Mouse (Mus musculus) lung, embryonic 14.5 days (tissue): ENCODE data around the gene Clec2g. TPM values are rescaled to one million over a fixed set of nuclear protein-coding genes. Genes with fewer than 3 reads are reported as not detected.
A peak's percentile ranks its signal among the peaks of the same experiment; 100 is the strongest.
"Not testable (repeated sequence)": the region's sequence is repeated elsewhere in the genome, so short reads cannot be mapped to it uniquely, and the experiment has no call there.

ENCODE experiments used
- ATAC-seq: fragments of 200-750 bp; cut with Nextera tagmentation; 2 replicates; pipeline ENCODE4 v1.8.0; 2017; ENCODE audit warnings: mild to moderate bottlenecking, moderate TSS enrichment, moderate library complexity; ENCODE audit not compliant: insufficient read depth
- DNase-seq: peaks from one replicate; pipeline ENCODE4 v3.0.0-alpha.2; 2015
- H3K27ac ChIP-seq: fragments of 300-500 bp; sonication (generic); 2 replicates; pipeline ENCODE4 v1.5.1; 2014; ENCODE audit warnings: low read depth, mild to moderate bottlenecking, moderate library complexity
- H3K27me3 ChIP-seq: fragments of 300-500 bp; sonication (generic); 2 replicates; pipeline ENCODE4 v1.6.1; 2014; ENCODE audit warnings: low read length, control low read depth; ENCODE audit not compliant: insufficient read depth
- H3K36me3 ChIP-seq: fragments of 300-500 bp; sonication (generic); 2 replicates; pipeline ENCODE4 v1.6.1; 2014; ENCODE audit warnings: control low read depth; ENCODE audit not compliant: insufficient read depth
- H3K4me1 ChIP-seq: fragments of 300-500 bp; sonication (generic); 2 replicates; pipeline ENCODE4 v1.6.1; 2014; ENCODE audit warnings: antibody characterized with exemption, control low read depth; ENCODE audit not compliant: insufficient read depth
- H3K4me2 ChIP-seq: fragments of 300-500 bp; sonication (generic); 2 replicates; pipeline ENCODE4 v1.6.1; 2014; ENCODE audit warnings: mild to moderate bottlenecking
- H3K4me3 ChIP-seq: fragments of 300-500 bp; sonication (generic); 2 replicates; pipeline ENCODE4 v1.5.1; 2014; ENCODE audit warnings: low read depth, low read length
- H3K9ac ChIP-seq: fragments of 300-500 bp; sonication (generic); 2 replicates; pipeline ENCODE4 v1.6.1; 2014
- H3K9me3 ChIP-seq: fragments of 300-500 bp; sonication (generic); 2 replicates; pipeline ENCODE4 v1.6.1; 2016; ENCODE audit warnings: low read depth, low read length, control low read depth
- CTCF ChIP-seq: IDR thresholded peaks from 2 replicates; pipeline ENCODE4 v1.5.1; 2016; ENCODE audit warnings: antibody characterized with exemption, low read depth
- WGBS: fragments of 180-500 bp; shearing (Covaris S2); extraction: QIAGEN DNeasy Blood & Tissue Kit; methylation state at CpG from one replicate; pipeline ENCODE4 v1.1.7; 2014; 5-methylcytosine and 5-hydroxymethylcytosine counted together
- polyA plus RNA-seq: library from polyadenylated mRNA; unstranded; fragments of >200 nt; fragmentation: Nextera tagmentation; extraction: Ambion mirVana; gene quantifications from 2 replicates; pipeline ENCODE4 v1.2.1, GENCODE M21; 2014

The Clec2g gene
- polyA plus RNA-seq, 1 experiment from 2014 or later, result not detected

DNA sequence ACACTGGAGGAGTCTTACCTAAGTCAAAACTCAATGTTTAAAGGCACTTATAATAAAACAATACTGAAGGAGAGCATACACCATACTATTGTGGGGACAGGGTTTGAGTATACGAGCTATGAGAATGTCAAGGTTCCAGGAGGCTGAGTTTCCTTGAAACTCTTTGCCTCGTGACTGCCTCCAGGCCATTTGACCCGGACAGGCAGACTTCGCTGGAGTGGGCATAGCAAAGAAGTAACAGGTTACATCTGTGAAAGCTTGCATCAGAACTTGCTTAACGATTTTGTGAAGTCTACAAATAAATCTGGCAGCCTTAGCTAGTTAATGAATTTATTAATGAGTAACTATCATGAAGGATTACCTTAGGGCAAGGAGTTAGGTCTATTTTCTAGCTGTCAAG, 60.6 kb downstream of the Clec2g start:
- WGBS, result 72% methylated on average over 5 of the region's 5 CpGs
- Histone ChIP-seq H3K4me1 (no peaks in the 10 kb centered on the region), H3K9ac (no peak overlapping the region), H3K36me3 (no peaks in the 10 kb centered on the region), H3K9me3 (no peaks in the 10 kb centered on the region), H3K4me2 (no peak overlapping the region), H3K27me3 (no peaks in the 10 kb centered on the region), H3K4me3 (no peak overlapping the region), H3K27ac (no peak overlapping the region)
- ATAC-seq, result no peak
- DNase-seq, result no peak
- no peak for TF ChIP-seq CTCF

DNA sequence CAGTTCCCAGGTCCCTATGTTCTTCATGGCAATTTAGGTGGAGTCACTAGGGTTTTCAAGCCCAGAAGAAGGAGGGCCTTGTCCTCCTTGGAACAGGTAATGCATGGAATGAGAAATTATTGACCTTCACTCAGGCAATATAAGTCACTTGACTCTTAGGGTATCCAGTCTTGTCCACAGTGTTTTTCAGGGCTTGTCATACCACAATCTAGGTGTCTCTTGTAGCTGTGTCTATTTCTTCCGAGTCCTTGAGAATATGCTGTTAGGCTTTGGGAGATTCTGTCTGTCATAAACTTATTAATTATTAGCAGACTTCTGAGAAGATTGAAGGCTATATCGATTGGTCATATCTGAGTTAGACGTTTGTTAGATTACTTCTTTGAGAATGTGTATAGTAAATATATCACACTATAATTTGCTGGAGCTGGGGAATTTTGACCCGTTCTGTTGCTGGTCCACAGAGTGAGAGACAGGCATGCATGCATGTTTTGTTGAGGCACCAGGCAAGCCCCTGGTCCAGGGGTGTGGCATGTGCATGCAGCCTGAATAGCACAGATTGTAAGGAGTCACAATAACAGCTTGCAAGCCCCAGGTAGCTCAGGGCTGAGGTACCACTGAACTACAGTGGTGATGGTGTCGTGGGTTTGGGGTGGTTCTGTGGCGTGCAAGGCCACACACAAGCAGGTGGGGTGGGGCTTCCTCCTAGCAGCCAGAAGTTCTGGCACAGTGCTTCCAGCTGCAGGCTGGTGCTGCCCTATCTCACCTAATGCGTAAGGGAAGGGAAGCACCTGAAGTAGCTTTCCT, 61.3 kb downstream of the Clec2g start:
- Histone ChIP-seq H3K36me3 (no peaks in the 10 kb centered on the region), H3K27me3 (no peaks in the 10 kb centered on the region), H3K27ac (no peak overlapping the region), H3K9ac (no peak overlapping the region), H3K4me3 (no peak overlapping the region), H3K4me1 (no peaks in the 10 kb centered on the region), H3K9me3 (no peaks in the 10 kb centered on the region), H3K4me2 (no peak overlapping the region)
- no peak for DNase-seq
- 82% methylated on average over 7 of the region's 7 CpGs for WGBS
- no peak for ATAC-seq
- TF ChIP-seq CTCF, result no peak

GRCm38 (mm10) chr6:128996054-128996767, 62.0 kb downstream of the Clec2g start:
- TF ChIP-seq CTCF, result no peak
- Histone ChIP-seq H3K4me3 (no peak overlapping the region), H3K4me2 (0 out of 2 replicates have a peak overlapping the region, but pooled peaks have one; percentile 3), H3K36me3 (no peaks in the 10 kb centered on the region), H3K4me1 (no peaks in the 10 kb centered on the region), H3K27me3 (no peaks in the 10 kb centered on the region), H3K9ac (no peak overlapping the region), H3K27ac (no peak overlapping the region), H3K9me3 (no peaks in the 10 kb centered on the region)
- ATAC-seq (no peak), DNase-seq (no peak)
- WGBS, result 59% methylated on average over 3 of the region's 3 CpGs

DNA sequence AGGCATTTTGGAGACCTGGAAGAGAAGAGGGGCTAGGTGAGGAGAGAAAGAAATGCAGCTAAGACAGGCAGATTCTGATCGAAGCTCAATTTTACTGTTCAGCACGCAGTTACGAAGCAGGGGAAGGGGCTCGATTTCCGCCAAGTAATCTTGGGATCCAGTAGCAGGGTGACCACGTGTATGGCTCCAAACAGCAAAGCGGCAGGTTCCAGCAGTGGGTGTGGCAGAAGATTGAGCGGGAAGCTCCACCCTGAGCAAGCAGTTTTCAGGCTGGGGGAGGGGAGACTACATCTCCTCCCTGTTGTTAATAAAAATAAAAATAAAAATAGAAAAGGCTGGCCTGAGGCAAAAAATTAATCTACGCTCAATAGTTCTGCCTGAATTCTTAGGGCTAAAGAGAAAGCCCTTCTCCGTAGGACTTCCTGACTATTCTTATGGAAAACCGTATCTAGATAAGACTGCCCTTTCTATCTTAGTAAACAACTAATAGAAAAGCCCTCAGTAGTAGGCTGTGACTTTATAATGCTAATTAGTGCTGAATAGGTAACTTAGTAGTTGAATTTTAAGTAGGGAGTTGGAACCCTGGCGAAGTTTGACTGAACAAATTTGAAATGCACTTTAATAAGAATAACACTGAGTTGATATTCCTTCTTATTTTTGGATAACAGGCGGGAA, 62.7 kb downstream of the Clec2g start:
- Histone ChIP-seq H3K4me2 (0 out of 2 replicates have a peak overlapping the region, but pooled peaks have one; percentile 3), H3K27ac (no peak overlapping the region), H3K4me1 (no peaks in the 10 kb centered on the region), H3K4me3 (no peak overlapping the region), H3K9me3 (no peaks in the 10 kb centered on the region), H3K9ac (no peak overlapping the region), H3K27me3 (no peaks in the 10 kb centered on the region), H3K36me3 (no peaks in the 10 kb centered on the region)
- no peak for DNase-seq
- no peak for ATAC-seq
- WGBS, result 75% methylated on average over 13 of the region's 13 CpGs
- no peak for TF ChIP-seq CTCF

- Histone ChIP-seq H3K9ac (no peak overlapping the region), H3K36me3 (no peaks in the 10 kb centered on the region), H3K4me3 (no peak overlapping the region), H3K4me2 (no peak overlapping the region), H3K27me3 (no peaks in the 10 kb centered on the region), H3K27ac (no peak overlapping the region), H3K9me3 (no peaks in the 10 kb centered on the region), H3K4me1 (no peaks in the 10 kb centered on the region)
- DNase-seq (no peak), ATAC-seq (no peak)
- no peak for TF ChIP-seq CTCF
- WGBS, result 84% methylated on average over 2 of the region's 2 CpGs
Observed at GRCm38 (mm10) chr6:129001392-129001791, 67.2 kb downstream of the Clec2g start.

DNA sequence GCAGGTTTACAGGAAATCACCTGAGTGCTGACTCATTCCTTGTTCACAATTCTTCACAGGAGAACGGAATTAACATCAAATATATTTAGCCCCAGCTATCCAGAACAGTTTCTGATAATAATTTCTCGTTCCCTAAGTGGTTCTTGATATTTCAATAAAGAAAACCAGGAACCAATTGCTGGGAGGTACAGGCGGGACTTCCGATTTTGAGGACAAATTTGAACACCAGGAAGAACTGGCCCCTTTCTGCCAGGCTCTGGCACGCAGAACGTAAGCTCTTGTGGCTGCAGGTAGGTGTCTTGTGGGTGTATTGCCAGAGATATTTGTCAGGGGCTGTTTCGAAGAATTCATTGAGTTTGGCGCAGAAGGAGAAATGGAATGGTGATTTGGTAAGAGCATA, 74.4 kb downstream of the Clec2g start:
- 86% methylated on average over 8 of the region's 8 CpGs for WGBS
- no peak overlapping the region for H3K27ac ChIP-seq
- H3K9me3 ChIP-seq, result no peaks in the 10 kb centered on the region
- no peak overlapping the region for H3K4me3 ChIP-seq
- TF ChIP-seq CTCF, result no peak
- no peak for ATAC-seq
- H3K9ac ChIP-seq, result no peak overlapping the region
- no peaks in the 10 kb centered on the region for H3K27me3 ChIP-seq
- DNase-seq, result no peak
- no peaks in the 10 kb centered on the region for H3K36me3 ChIP-seq
- H3K4me2 ChIP-seq, result no peak overlapping the region
- H3K4me1 ChIP-seq, result no peaks in the 10 kb centered on the region

DNA sequence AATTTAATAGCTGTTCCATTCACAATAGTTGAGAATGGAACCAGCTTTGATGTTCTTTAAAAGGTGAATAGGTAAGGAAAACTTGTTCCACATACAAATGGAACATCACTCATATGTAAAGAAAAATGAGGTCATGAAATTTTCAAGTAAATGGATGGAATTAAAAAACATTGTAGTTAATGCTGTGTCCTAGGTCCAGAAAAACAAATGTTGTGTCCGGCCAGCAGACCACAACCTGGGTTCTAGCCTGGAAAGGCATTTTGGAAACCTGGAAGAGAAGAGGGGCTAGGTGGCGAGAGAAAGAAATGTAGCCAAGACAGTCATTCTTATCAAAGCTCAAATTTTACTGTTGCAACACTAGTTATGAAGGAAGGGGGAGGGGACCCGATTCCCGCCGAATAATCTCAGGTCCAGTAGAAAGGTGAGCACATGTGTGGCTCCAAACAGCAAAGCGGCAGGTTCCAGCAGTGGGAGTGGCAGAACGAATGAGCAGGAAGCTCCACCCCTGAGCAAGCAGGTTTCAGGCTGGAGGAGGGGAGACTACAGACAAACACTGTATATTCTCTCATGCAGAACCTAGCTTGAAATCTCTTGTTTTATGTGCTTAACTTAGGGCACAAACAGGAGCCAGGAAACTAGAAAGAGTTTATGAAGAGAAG, 75.8 kb downstream of the Clec2g start:
- not testable (repeated sequence) for H3K27ac ChIP-seq, H3K9me3 ChIP-seq, H3K4me1 ChIP-seq, H3K27me3 ChIP-seq, H3K4me2 ChIP-seq, H3K9ac ChIP-seq, H3K36me3 ChIP-seq, ATAC-seq, DNase-seq, H3K4me3 ChIP-seq
- 72% methylated on average over 7 of the region's 7 CpGs for WGBS
